Mouse (Mus musculus): ENCODE measurements around the gene Gm12248.

GRCm38 (mm10) chr11:58134869-58135268 is 41.9 kb upstream of the Gm12248 start:
- TF ChIP-seq CTCF (IDR thresholded peaks at IDR 0.05; ENCODE audit: control insufficient read depth, insufficient read depth, insufficient replicate concordance, low read depth, low read length) (no peak), POLR2A (IDR thresholded peaks at IDR 0.05; ENCODE audit: control insufficient read depth, low read depth, low read length) (no peak)

Data from testis, adult 2 months (tissue).